Mouse (Mus musculus): ENCODE measurements around the gene Olfr568. TPM values are rescaled to one million over a fixed set of nuclear protein-coding genes. Genes with fewer than 3 reads are reported as not detected.

Olfr568 gene
- polyA plus RNA-seq (2012; fragmentation: generic; extraction: Trizol): not detected

DNA sequence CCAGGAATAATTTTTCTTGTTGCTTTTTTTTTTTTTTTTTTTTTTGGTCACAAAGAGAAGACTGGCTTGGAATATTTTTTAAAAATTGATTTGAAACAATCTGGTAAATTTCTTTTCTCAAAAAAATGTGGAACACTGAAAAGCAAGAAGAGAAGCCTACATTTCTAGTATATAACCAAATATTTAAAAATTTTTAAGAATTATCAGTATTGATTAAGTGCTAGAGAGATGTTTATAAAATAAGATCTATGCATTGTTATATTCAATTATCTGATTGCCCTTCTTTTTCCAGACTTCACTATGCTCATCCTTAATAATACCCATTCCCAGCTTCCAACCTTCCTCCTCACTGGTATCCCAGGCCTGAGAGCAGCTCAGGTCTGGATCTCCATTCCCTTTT lies at the start of gene Olfr568:
Olfr568 (plus strand) TSS at position 301 of the 400 bp plus-strand sequence.
- H3K4me3 ChIP-seq: no peak within 1 kb of the TSS
- no peak within 1 kb of the TSS for H3ac ChIP-seq (ENCODE audit: control insufficient read depth, insufficient read length)
- no peak within 1 kb of the TSS for H3K4me2 ChIP-seq (ENCODE audit: low read depth)
- no peaks in the 10 kb centered on the region for H3K36me3 ChIP-seq (ENCODE audit: control insufficient read depth, insufficient read depth)
- TF ChIP-seq TCF3 (IDR thresholded peaks at IDR 0.05; ENCODE audit: insufficient read length, low read depth) (no peak), USF1 (IDR thresholded peaks at IDR 0.05; ENCODE audit: low read depth) (no peak), MYOD1 (IDR thresholded peaks at IDR 0.05; ENCODE audit: control insufficient read depth in 1 of 3, insufficient read length in 2 of 3, low read depth in 2 of 3) (no peak), POLR2A (IDR thresholded peaks at IDR 0.05; ENCODE audit: insufficient read length, low read depth) (no peak), MAX (IDR thresholded peaks at IDR 0.05; ENCODE audit: low read depth) (no peak), SRF (IDR thresholded peaks at IDR 0.05; ENCODE audit: control insufficient read depth, insufficient read length, low read depth) (no peak), MYOG (IDR thresholded peaks at IDR 0.05; ENCODE audit: control insufficient read depth in 1 of 3, insufficient read depth in 1 of 3, insufficient read length in 2 of 3, low read depth in 2 of 3) (no peak), CEBPB (IDR thresholded peaks at IDR 0.05; ENCODE audit: insufficient read depth, poor library complexity, severe bottlenecking) (no peak), E2F4 (IDR thresholded peaks at IDR 0.05; ENCODE audit: insufficient read depth) (no peak), POLR2AphosphoS2 (IDR thresholded peaks at IDR 0.05; ENCODE audit: insufficient read length, low read depth) (no peak), TCF12 (IDR thresholded peaks at IDR 0.05; ENCODE audit: insufficient read depth, poor library complexity, severe bottlenecking) (no peak), REST (IDR thresholded peaks at IDR 0.05; ENCODE audit: insufficient read depth, insufficient read length) (no peak)
- no peaks in the 10 kb centered on the region for H3K79me2 ChIP-seq (ENCODE audit: control insufficient read depth, insufficient read depth)
- no peaks in the 10 kb centered on the region for H3K27me3 ChIP-seq (ENCODE audit: control insufficient read depth, insufficient read depth, insufficient read length)

DNA sequence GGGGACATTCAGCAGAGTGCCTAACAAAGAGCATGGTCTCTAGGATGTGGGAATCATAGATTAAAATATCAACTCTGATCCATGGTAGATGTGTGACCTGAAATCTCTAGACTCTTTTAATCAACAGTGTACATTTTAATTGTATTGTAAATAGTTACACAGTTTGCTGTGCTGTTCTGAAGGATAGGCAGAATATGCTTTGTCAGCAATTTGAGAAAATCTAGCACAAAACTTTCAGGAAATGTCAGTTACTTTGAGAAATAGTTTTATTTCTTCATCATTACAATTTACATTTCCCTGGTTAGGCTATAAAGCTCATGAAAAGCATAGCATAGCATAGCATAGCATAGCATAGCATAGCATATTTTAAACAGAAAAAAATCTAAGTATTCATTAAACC lies 21.1 kb upstream of the Olfr568 start:
- no peaks in the 10 kb centered on the region for H3K27me3 ChIP-seq (ENCODE audit: control insufficient read depth, insufficient read depth, insufficient read length)
- no peaks in the 10 kb centered on the region for H3K36me3 ChIP-seq (ENCODE audit: control insufficient read depth, insufficient read depth)
- H3K4me2 ChIP-seq (ENCODE audit: low read depth): no peak overlapping the region
- TF ChIP-seq E2F4 (IDR thresholded peaks at IDR 0.05; ENCODE audit: insufficient read depth): no peak
- TF ChIP-seq POLR2AphosphoS2 (IDR thresholded peaks at IDR 0.05; ENCODE audit: insufficient read length, low read depth): no peak
- TF ChIP-seq USF1 (IDR thresholded peaks at IDR 0.05; ENCODE audit: low read depth): no peak
- TF ChIP-seq SRF (IDR thresholded peaks at IDR 0.05; ENCODE audit: control insufficient read depth, insufficient read length, low read depth): no peak
- no peak for TF ChIP-seq MYOD1 (IDR thresholded peaks at IDR 0.05; ENCODE audit: control insufficient read depth in 1 of 3, insufficient read length in 2 of 3, low read depth in 2 of 3)
- TF ChIP-seq TCF12 (IDR thresholded peaks at IDR 0.05; ENCODE audit: insufficient read depth, poor library complexity, severe bottlenecking): no peak
- no peak for TF ChIP-seq POLR2A (IDR thresholded peaks at IDR 0.05; ENCODE audit: insufficient read length, low read depth)
- TF ChIP-seq CEBPB (IDR thresholded peaks at IDR 0.05; ENCODE audit: insufficient read depth, poor library complexity, severe bottlenecking): no peak
- TF ChIP-seq MAX (IDR thresholded peaks at IDR 0.05; ENCODE audit: low read depth): no peak
- TF ChIP-seq TCF3 (IDR thresholded peaks at IDR 0.05; ENCODE audit: insufficient read length, low read depth): no peak
- TF ChIP-seq MYOG (IDR thresholded peaks at IDR 0.05; ENCODE audit: control insufficient read depth in 1 of 3, insufficient read depth in 1 of 3, insufficient read length in 2 of 3, low read depth in 2 of 3): no peak
- no peak for TF ChIP-seq REST (IDR thresholded peaks at IDR 0.05; ENCODE audit: insufficient read depth, insufficient read length)
- H3K79me2 ChIP-seq (ENCODE audit: control insufficient read depth, insufficient read depth): no peaks in the 10 kb centered on the region
- H3ac ChIP-seq (ENCODE audit: control insufficient read depth, insufficient read length): no peak overlapping the region
- H3K4me3 ChIP-seq: no peak overlapping the region

DNA sequence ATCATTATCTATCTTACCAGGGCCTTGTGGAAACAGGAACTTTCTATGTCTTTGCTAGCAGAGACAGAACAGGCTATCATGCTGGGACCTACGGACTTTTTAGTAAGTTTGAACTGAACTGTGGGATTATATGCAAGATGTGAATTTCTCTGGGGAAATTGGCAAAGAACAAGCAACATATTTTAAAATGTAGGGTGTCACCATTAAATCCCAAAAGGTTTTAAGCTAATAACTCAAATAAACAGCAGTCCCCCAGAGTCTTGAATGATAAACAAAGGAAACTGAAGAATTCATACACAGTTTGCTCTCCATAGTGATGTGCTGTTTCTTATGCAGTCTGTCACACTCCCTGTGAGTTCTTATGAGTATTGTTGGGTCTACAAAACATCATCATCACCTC lies 18.3 kb upstream of the Olfr568 start, which contains the start of gene Olfr566:
Olfr566 (minus strand) TSS at position 101 of the 400 bp plus-strand sequence.
- no peak for TF ChIP-seq MYOG (IDR thresholded peaks at IDR 0.05; ENCODE audit: control insufficient read depth in 1 of 3, insufficient read depth in 1 of 3, insufficient read length in 2 of 3, low read depth in 2 of 3)
- no peak for TF ChIP-seq POLR2A (IDR thresholded peaks at IDR 0.05; ENCODE audit: insufficient read length, low read depth)
- no peak for TF ChIP-seq MYOD1 (IDR thresholded peaks at IDR 0.05; ENCODE audit: control insufficient read depth in 1 of 3, insufficient read length in 2 of 3, low read depth in 2 of 3)
- no peak for TF ChIP-seq TCF12 (IDR thresholded peaks at IDR 0.05; ENCODE audit: insufficient read depth, poor library complexity, severe bottlenecking)
- no peaks in the 10 kb centered on the region for H3K27me3 ChIP-seq (ENCODE audit: control insufficient read depth, insufficient read depth, insufficient read length)
- H3K79me2 ChIP-seq (ENCODE audit: control insufficient read depth, insufficient read depth): no peaks in the 10 kb centered on the region
- no peak within 1 kb of the TSS for H3K4me3 ChIP-seq
- no peak within 1 kb of the TSS for H3ac ChIP-seq (ENCODE audit: control insufficient read depth, insufficient read length)
- no peak within 1 kb of the TSS for H3K4me2 ChIP-seq (ENCODE audit: low read depth)
- no peaks in the 10 kb centered on the region for H3K36me3 ChIP-seq (ENCODE audit: control insufficient read depth, insufficient read depth)

DNA sequence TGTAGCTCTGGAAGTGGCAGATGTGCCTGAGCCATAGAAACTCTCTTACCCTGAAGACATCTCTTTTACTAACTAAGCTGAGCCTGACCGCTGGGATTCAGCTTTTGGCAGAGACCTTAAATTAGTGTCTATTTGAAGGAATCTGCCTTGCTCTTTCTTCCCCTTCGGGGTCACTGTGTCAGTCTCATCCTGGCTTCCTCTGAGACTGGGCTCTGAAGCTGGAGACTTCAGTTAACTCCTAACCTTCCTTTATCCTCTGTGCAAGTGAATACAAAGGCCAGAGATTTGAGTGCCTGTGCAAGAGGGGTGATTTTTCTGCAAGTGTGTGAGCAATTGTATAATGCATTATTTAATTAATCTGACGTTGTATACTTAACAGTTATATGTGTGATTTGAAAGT lies 13.9 kb downstream of the Olfr568 start, which contains the start of gene Olfr569:
Olfr569 (minus strand) TSS at position 101 of the 400 bp plus-strand sequence.
- H3ac ChIP-seq (ENCODE audit: control insufficient read depth, insufficient read length): no peak within 1 kb of the TSS
- H3K36me3 ChIP-seq (ENCODE audit: control insufficient read depth, insufficient read depth): no peaks in the 10 kb centered on the region
- H3K27me3 ChIP-seq (ENCODE audit: control insufficient read depth, insufficient read depth, insufficient read length): no peaks in the 10 kb centered on the region
- no peak for TF ChIP-seq E2F4 (IDR thresholded peaks at IDR 0.05; ENCODE audit: insufficient read depth)
- no peak for TF ChIP-seq USF1 (IDR thresholded peaks at IDR 0.05; ENCODE audit: low read depth)
- no peak for TF ChIP-seq TCF3 (IDR thresholded peaks at IDR 0.05; ENCODE audit: insufficient read length, low read depth)
- TF ChIP-seq TCF12 (IDR thresholded peaks at IDR 0.05; ENCODE audit: insufficient read depth, poor library complexity, severe bottlenecking): no peak
- no peak for TF ChIP-seq MYOG (IDR thresholded peaks at IDR 0.05; ENCODE audit: control insufficient read depth in 1 of 3, insufficient read depth in 1 of 3, insufficient read length in 2 of 3, low read depth in 2 of 3)
- no peak for TF ChIP-seq SRF (IDR thresholded peaks at IDR 0.05; ENCODE audit: control insufficient read depth, insufficient read length, low read depth)
- TF ChIP-seq CEBPB (IDR thresholded peaks at IDR 0.05; ENCODE audit: insufficient read depth, poor library complexity, severe bottlenecking): no peak
- no peak for TF ChIP-seq MYOD1 (IDR thresholded peaks at IDR 0.05; ENCODE audit: control insufficient read depth in 1 of 3, insufficient read length in 2 of 3, low read depth in 2 of 3)
- no peak for TF ChIP-seq MAX (IDR thresholded peaks at IDR 0.05; ENCODE audit: low read depth)
- no peak for TF ChIP-seq POLR2AphosphoS2 (IDR thresholded peaks at IDR 0.05; ENCODE audit: insufficient read length, low read depth)
- no peak for TF ChIP-seq REST (IDR thresholded peaks at IDR 0.05; ENCODE audit: insufficient read depth, insufficient read length)
- no peak for TF ChIP-seq POLR2A (IDR thresholded peaks at IDR 0.05; ENCODE audit: insufficient read length, low read depth)
- H3K79me2 ChIP-seq (ENCODE audit: control insufficient read depth, insufficient read depth): no peaks in the 10 kb centered on the region
- no peak within 1 kb of the TSS for H3K4me3 ChIP-seq
- no peak within 1 kb of the TSS for H3K4me2 ChIP-seq (ENCODE audit: low read depth)

Data from myocyte (in vitro differentiated cells).